1 mouse cellular context compared by ENCODE assay signal in genomic region chr11:116849587-116849986, GRCm38 (mm10).
TF ChIP-seq lines count a peak whose summit lies in the region.

No protein-coding gene starts in this region.

TF ChIP-seq in myocyte, 11 proteins besides CTCF, POLR2A, EP300 and RAD21:
- TF ChIP-seq REST (IDR thresholded peaks at IDR 0.05; ENCODE audit: insufficient read depth, insufficient read length) (no peak), MYOD1 (IDR thresholded peaks at IDR 0.05; ENCODE audit: control insufficient read depth in 1 of 3, insufficient read length in 2 of 3, low read depth in 2 of 3) (no peak), E2F4 (IDR thresholded peaks at IDR 0.05; ENCODE audit: insufficient read depth) (no peak), POLR2AphosphoS2 (IDR thresholded peaks at IDR 0.05; ENCODE audit: insufficient read length, low read depth) (no peak), TCF12 (IDR thresholded peaks at IDR 0.05; ENCODE audit: insufficient read depth, poor library complexity, severe bottlenecking) (no peak), TCF3 (IDR thresholded peaks at IDR 0.05; ENCODE audit: insufficient read length, low read depth) (no peak), USF1 (IDR thresholded peaks at IDR 0.05; ENCODE audit: low read depth) (no peak), MYOG (IDR thresholded peaks at IDR 0.05; ENCODE audit: control insufficient read depth in 1 of 3, insufficient read depth in 1 of 3, insufficient read length in 2 of 3, low read depth in 2 of 3) (no peak), SRF (IDR thresholded peaks at IDR 0.05; ENCODE audit: control insufficient read depth, insufficient read length, low read depth) (no peak), MAX (IDR thresholded peaks at IDR 0.05; ENCODE audit: low read depth) (no peak), CEBPB (IDR thresholded peaks at IDR 0.05; ENCODE audit: insufficient read depth, poor library complexity, severe bottlenecking) (no peak)
